Mouse (Mus musculus) gastrocnemius, adult 18-20 months (tissue): ENCODE measurements at regions not wholly inside any gene's neighbourhood (a gene's known extent, or its start where the extent isn't known, plus 50 kb on each side); places are given as distances from the start of the nearest gene placed in this dataset.
"Not testable (repeated sequence)": the region's sequence is repeated elsewhere in the genome, so short reads cannot be mapped to it uniquely, and the experiment has no call there.

Experiments
- DNase-seq: peaks from one replicate; pipeline ENCODE4 v3.0.0; 2021; ENCODE audit warnings: low spot score

GRCm38 (mm10) chr2:55182416-55182815, 253.4 kb upstream of the Kcnj3 start:
- no peak for DNase-seq

- DNase-seq: no peak
These were observed 228.9 kb upstream of the Kcnj3 start for GRCm38 (mm10) chr2:55206891-55207290.

- no peak for DNase-seq
These were observed 227.2 kb upstream of the Kcnj3 start for GRCm38 (mm10) chr2:55208620-55209019.

GRCm38 (mm10) chr2:55209848-55210390, 225.9 kb upstream of the Kcnj3 start:
- DNase-seq: no peak

GRCm38 (mm10) chr2:55211281-55211680, 224.5 kb upstream of the Kcnj3 start:
- DNase-seq: no peak

GRCm38 (mm10) chr2:55222046-55222445, 213.7 kb upstream of the Kcnj3 start:
- DNase-seq: no peak

- DNase-seq: not testable (repeated sequence)
These were observed 213.0 kb upstream of the Kcnj3 start for GRCm38 (mm10) chr2:55222741-55223140.

- DNase-seq: no peak
These were observed 207.5 kb upstream of the Kcnj3 start for GRCm38 (mm10) chr2:55228131-55228797.

GRCm38 (mm10) chr2:55231841-55232240, 203.9 kb upstream of the Kcnj3 start:
- no peak for DNase-seq

GRCm38 (mm10) chr2:55253134-55253533, 182.6 kb upstream of the Kcnj3 start:
- no peak for DNase-seq

GRCm38 (mm10) chr2:55262721-55263278, 173.0 kb upstream of the Kcnj3 start:
- DNase-seq: no peak

GRCm38 (mm10) chr2:55263847-55264449, 171.8 kb upstream of the Kcnj3 start:
- no peak for DNase-seq

- DNase-seq: no peak
These were observed 129.4 kb upstream of the Kcnj3 start for GRCm38 (mm10) chr2:55306387-55306786.

GRCm38 (mm10) chr2:55315627-55316026, 120.1 kb upstream of the Kcnj3 start:
- no peak for DNase-seq

GRCm38 (mm10) chr2:55354061-55354460, 81.7 kb upstream of the Kcnj3 start:
- DNase-seq: peak; percentile 10
